Mouse (Mus musculus): Measurements from ENCODE around the gene Tenm4. TPM values are rescaled to one million over a fixed set of nuclear protein-coding genes. Genes with fewer than 3 reads are reported as not detected.

Tenm4 gene
- total RNA-seq, 4 experiments from 2014 or later: 18.1 to 36.5 (median 27.2) TPM

GRCm38 (mm10) chr7:96651055-96651454 lies 480.0 kb downstream of the Tenm4 start:
- no peak for DNase-seq

GRCm38 (mm10) chr7:96651626-96652341 lies 480.7 kb downstream of the Tenm4 start:
- no peak for DNase-seq

GRCm38 (mm10) chr7:96652844-96653243 lies 481.8 kb downstream of the Tenm4 start:
- no peak for DNase-seq

- no peak for DNase-seq
Measured at GRCm38 (mm10) chr7:96654206-96654605, 483.2 kb downstream of the Tenm4 start.

GRCm38 (mm10) chr7:96655096-96655716 lies 484.2 kb downstream of the Tenm4 start:
- no peak for DNase-seq

- DNase-seq: no peak
Measured at GRCm38 (mm10) chr7:96657101-96657830, 486.2 kb downstream of the Tenm4 start.

- DNase-seq: no peak
Measured at GRCm38 (mm10) chr7:96657857-96658580, 487.0 kb downstream of the Tenm4 start.

GRCm38 (mm10) chr7:96660907-96661306 lies 489.9 kb downstream of the Tenm4 start:
- no peak for DNase-seq

- DNase-seq: no peak
Measured at GRCm38 (mm10) chr7:96661352-96662169, 490.5 kb downstream of the Tenm4 start.

- no peak for DNase-seq
Measured at GRCm38 (mm10) chr7:96663336-96663735, 492.3 kb downstream of the Tenm4 start.

GRCm38 (mm10) chr7:96666366-96666896 lies 495.4 kb downstream of the Tenm4 start:
- no peak for DNase-seq

- no peak for DNase-seq
Measured at GRCm38 (mm10) chr7:96667688-96668087, 496.6 kb downstream of the Tenm4 start.

GRCm38 (mm10) chr7:96670095-96670494 lies 499.0 kb downstream of the Tenm4 start:
- no peak for DNase-seq

GRCm38 (mm10) chr7:96672322-96672914 lies 501.4 kb downstream of the Tenm4 start:
- no peak for DNase-seq

- DNase-seq: no peak
Measured at GRCm38 (mm10) chr7:96677082-96677481, 506.0 kb downstream of the Tenm4 start.

- DNase-seq: no peak
Measured at GRCm38 (mm10) chr7:96678236-96678635, 507.2 kb downstream of the Tenm4 start.

- no peak for DNase-seq
Measured at GRCm38 (mm10) chr7:96679746-96680145, 508.7 kb downstream of the Tenm4 start.

GRCm38 (mm10) chr7:96680405-96680804 lies 509.4 kb downstream of the Tenm4 start:
- no peak for DNase-seq

GRCm38 (mm10) chr7:96681808-96682207 lies 510.8 kb downstream of the Tenm4 start:
- no peak for DNase-seq

- no peak for DNase-seq
Measured at GRCm38 (mm10) chr7:96688141-96688540, 517.1 kb downstream of the Tenm4 start.
